Mouse (Mus musculus) adipocyte (in vitro differentiated cells): ENCODE data around the gene Tshz2.

ENCODE experiments used
- DNase-seq: peaks from one replicate; pipeline ENCODE4 v3.0.0-alpha.2; 2016; ENCODE audit warnings: low spot score

The Tshz2 gene

GRCm38 (mm10) chr2:169633491-169634289 lies 877 bp downstream of the Tshz2 start:
- DNase-seq = no peak

GRCm38 (mm10) chr2:169634619-169635382 lies 2.0 kb downstream of the Tshz2 start:
- DNase-seq = no peak

GRCm38 (mm10) chr2:169635428-169635827 lies 2.6 kb downstream of the Tshz2 start:
- no peak for DNase-seq

GRCm38 (mm10) chr2:169636414-169636813 lies 3.6 kb downstream of the Tshz2 start:
- no peak for DNase-seq

GRCm38 (mm10) chr2:169641547-169641946 lies 8.7 kb downstream of the Tshz2 start:
- DNase-seq = no peak

GRCm38 (mm10) chr2:169642420-169642819 lies 9.6 kb downstream of the Tshz2 start:
- no peak for DNase-seq

GRCm38 (mm10) chr2:169647091-169647490 lies 14.3 kb downstream of the Tshz2 start:
- no peak for DNase-seq

- no peak for DNase-seq
Observed at GRCm38 (mm10) chr2:169649262-169649885, 16.6 kb downstream of the Tshz2 start.

GRCm38 (mm10) chr2:169653282-169653681 lies 20.5 kb downstream of the Tshz2 start:
- DNase-seq = no peak

GRCm38 (mm10) chr2:169663792-169664191 lies 31.0 kb downstream of the Tshz2 start:
- DNase-seq = no peak

- no peak for DNase-seq
Observed at GRCm38 (mm10) chr2:169671264-169671663, 38.5 kb downstream of the Tshz2 start.

- DNase-seq = no peak
Observed at GRCm38 (mm10) chr2:169673786-169674185, 41.0 kb downstream of the Tshz2 start.

- DNase-seq = no peak
Observed at GRCm38 (mm10) chr2:169674209-169674608, 41.4 kb downstream of the Tshz2 start.

GRCm38 (mm10) chr2:169679264-169679663 lies 46.5 kb downstream of the Tshz2 start:
- DNase-seq = no peak

- DNase-seq = no peak
Observed at GRCm38 (mm10) chr2:169679951-169680350, 47.1 kb downstream of the Tshz2 start.

- DNase-seq = no peak
Observed at GRCm38 (mm10) chr2:169685260-169685659, 52.4 kb downstream of the Tshz2 start.

GRCm38 (mm10) chr2:169685747-169686146 lies 52.9 kb downstream of the Tshz2 start:
- no peak for DNase-seq

GRCm38 (mm10) chr2:169686697-169687430 lies 54.1 kb downstream of the Tshz2 start:
- no peak for DNase-seq

- no peak for DNase-seq
Observed at GRCm38 (mm10) chr2:169690054-169690453, 57.2 kb downstream of the Tshz2 start.

- DNase-seq = no peak
Observed at GRCm38 (mm10) chr2:169694494-169694893, 61.7 kb downstream of the Tshz2 start.

GRCm38 (mm10) chr2:169695025-169695424 lies 62.2 kb downstream of the Tshz2 start:
- no peak for DNase-seq

GRCm38 (mm10) chr2:169699141-169699540 lies 66.3 kb downstream of the Tshz2 start:
- DNase-seq = no peak
